Mouse (Mus musculus) liver, embryonic 12.5 days (tissue): ENCODE data around the gene Mei1. TPM values are rescaled to one million over a fixed set of nuclear protein-coding genes. Genes with fewer than 3 reads are reported as not detected.

Experiments used
- ATAC-seq: fragments of 200-750 bp; cut with Nextera tagmentation; 2 replicates; pipeline ENCODE4 v1.8.0; 2017; ENCODE audit warnings: moderate number of reproducible peaks, mild to moderate bottlenecking, moderate library complexity
- H3K27ac ChIP-seq: fragments of 300-500 bp; sonication (generic); 2 replicates; pipeline ENCODE4 v1.5.1; 2016; ENCODE audit warnings: mild to moderate bottlenecking
- H3K27me3 ChIP-seq: fragments of 300-500 bp; sonication (generic); replicated peaks from 2 replicates; pipeline ENCODE4 v1.6.1; 2016; ENCODE audit warnings: mild to moderate bottlenecking, moderate library complexity
- H3K36me3 ChIP-seq: fragments of 300-500 bp; sonication (generic); 2 replicates; pipeline ENCODE4 v1.6.1; 2016; ENCODE audit warnings: mild to moderate bottlenecking, moderate library complexity
- H3K4me1 ChIP-seq: fragments of 300-500 bp; sonication (generic); 2 replicates; pipeline ENCODE4 v1.6.1; 2016
- H3K4me2 ChIP-seq: fragments of 300-500 bp; sonication (generic); 2 replicates; pipeline ENCODE4 v1.6.1; 2016; ENCODE audit warnings: mild to moderate bottlenecking, moderate library complexity
- H3K4me3 ChIP-seq: fragments of 300-500 bp; sonication (generic); 2 replicates; pipeline ENCODE4 v1.5.1; 2016; ENCODE audit warnings: mild to moderate bottlenecking, moderate library complexity
- H3K9ac ChIP-seq: fragments of 300-500 bp; sonication (generic); 2 replicates; pipeline ENCODE4 v1.6.1; 2016; ENCODE audit warnings: mild to moderate bottlenecking, moderate library complexity
- H3K9me3 ChIP-seq: fragments of 300-500 bp; sonication (generic); replicated peaks from 2 replicates; pipeline ENCODE4 v1.6.1; 2016; ENCODE audit warnings: mild to moderate bottlenecking, moderate library complexity
- WGBS: fragments of 180-500 bp; shearing (Covaris S2); methylation state at CpG from one replicate; pipeline ENCODE4 v1.1.7; 2016; ENCODE audit not compliant: insufficient replicate concordance; 5-methylcytosine and 5-hydroxymethylcytosine counted together
- polyA plus RNA-seq: library from polyadenylated mRNA; unstranded; fragments of >200 nt; fragmentation: Nextera tagmentation; extraction: Ambion mirVana; gene quantifications from 2 replicates; pipeline ENCODE4 v1.2.1, GENCODE M21; 2016

The Mei1 gene
- polyA plus RNA-seq, 1 experiment from 2014 or later, result not detected

- Histone ChIP-seq H3K27ac (peak within 1 kb of the TSS; percentile 90), H3K4me2 (peak within 1 kb of the TSS; percentile 86), H3K9ac (peak within 1 kb of the TSS; percentile 96), H3K9me3 (no peaks in the 10 kb centered on the region), H3K4me3 (peak within 1 kb of the TSS; percentile 98), H3K4me1 (peaks cover 36% of the 10 kb centered on the region), H3K36me3 (peaks cover 21% of the 10 kb centered on the region), H3K27me3 (peaks cover 34% of the 10 kb centered on the region)
- peak; percentile 83 for ATAC-seq
- WGBS, result 1% methylated on average over 74 of the region's 74 CpGs
Observed at GRCm38 (mm10) chr15:82047080-82047883, 22.5 kb upstream of the Mei1 start, which contains the start of gene Snu13. Gene Snu13 (minus strand): TSS chr15:82047598.

GRCm38 (mm10) chr15:82052544-82052943 is 17.3 kb upstream of the Mei1 start:
- no peak for ATAC-seq
- Histone ChIP-seq H3K27me3 (peaks cover 45% of the 10 kb centered on the region), H3K27ac (no peak overlapping the region), H3K4me2 (no peak overlapping the region), H3K4me1 (peaks cover 7% of the 10 kb centered on the region; the same call in 1 of the 2 replicates), H3K4me3 (no peak overlapping the region), H3K9me3 (no peaks in the 10 kb centered on the region), H3K9ac (no peak overlapping the region), H3K36me3 (no peaks in the 10 kb centered on the region)
- WGBS, result 54% methylated on average over 5 of the region's 5 CpGs

GRCm38 (mm10) chr15:82058719-82059201 is 11.0 kb upstream of the Mei1 start, which contains the start of gene 4930407I10Rik:
Gene 4930407I10Rik (plus strand): TSS chr15:82059151.
- peaks cover 52% of the 10 kb centered on the region for H3K27me3 ChIP-seq
- 52% methylated on average over 1 of the region's 1 CpGs for WGBS
- no peak for ATAC-seq

GRCm38 (mm10) chr15:82063909-82064308 is 5.9 kb upstream of the Mei1 start:
- Histone ChIP-seq H3K4me1 (no peaks in the 10 kb centered on the region), H3K9ac (no peak overlapping the region), H3K4me3 (no peak overlapping the region), H3K4me2 (no peak overlapping the region), H3K36me3 (no peaks in the 10 kb centered on the region), H3K27ac (no peak overlapping the region), H3K9me3 (no peaks in the 10 kb centered on the region), H3K27me3 (peaks cover 90% of the 10 kb centered on the region)
- ATAC-seq, result no peak
- WGBS, result 60% methylated on average over 14 of the region's 14 CpGs

More at GRCm38 (mm10) chr15:82058719-82059201, 11.0 kb upstream of the Mei1 start, which contains the start of gene 4930407I10Rik:
- no peaks in the 10 kb centered on the region for H3K9me3 ChIP-seq
- H3K27ac ChIP-seq, result no peak within 1 kb of the TSS
- no peak within 1 kb of the TSS for H3K9ac ChIP-seq
- no peaks in the 10 kb centered on the region for H3K4me1 ChIP-seq
- no peaks in the 10 kb centered on the region for H3K36me3 ChIP-seq
- H3K4me3 ChIP-seq, result no peak within 1 kb of the TSS
- H3K4me2 ChIP-seq, result no peak within 1 kb of the TSS

GRCm38 (mm10) chr15:82065511-82065910 is 4.3 kb upstream of the Mei1 start:
- WGBS, result 11% methylated on average over 7 of the region's 7 CpGs
- Histone ChIP-seq H3K4me1 (no peaks in the 10 kb centered on the region), H3K9ac (no peak overlapping the region), H3K27me3 (peaks cover 94% of the 10 kb centered on the region), H3K9me3 (no peaks in the 10 kb centered on the region), H3K36me3 (no peaks in the 10 kb centered on the region), H3K4me2 (no peak overlapping the region), H3K4me3 (no peak overlapping the region), H3K27ac (no peak overlapping the region)
- no peak for ATAC-seq

GRCm38 (mm10) chr15:82071816-82072469 is 2.1 kb downstream of the Mei1 start:
- H3K9me3 ChIP-seq, result no peaks in the 10 kb centered on the region
- H3K4me1 ChIP-seq, result no peaks in the 10 kb centered on the region
- no peak overlapping the region for H3K27ac ChIP-seq
- 79% methylated on average over 26 of the region's 26 CpGs for WGBS
- H3K4me3 ChIP-seq, result no peak overlapping the region
- H3K27me3 ChIP-seq, result peaks cover 69% of the 10 kb centered on the region
- H3K9ac ChIP-seq, result no peak overlapping the region
- no peaks in the 10 kb centered on the region for H3K36me3 ChIP-seq
- no peak overlapping the region for H3K4me2 ChIP-seq
- ATAC-seq, result no peak

GRCm38 (mm10) chr15:82073490-82073889 is 3.7 kb downstream of the Mei1 start:
- Histone ChIP-seq H3K36me3 (no peaks in the 10 kb centered on the region), H3K27ac (no peak overlapping the region), H3K9ac (no peak overlapping the region), H3K27me3 (peaks cover 59% of the 10 kb centered on the region), H3K9me3 (no peaks in the 10 kb centered on the region), H3K4me2 (no peak overlapping the region), H3K4me1 (no peaks in the 10 kb centered on the region), H3K4me3 (no peak overlapping the region)
- WGBS, result 66% methylated on average over 7 of the region's 7 CpGs
- ATAC-seq, result no peak

GRCm38 (mm10) chr15:82079883-82080282 is 10.1 kb downstream of the Mei1 start:
- H3K4me1 ChIP-seq, result no peaks in the 10 kb centered on the region
- no peak overlapping the region for H3K9ac ChIP-seq
- no peak overlapping the region for H3K4me2 ChIP-seq
- ATAC-seq, result no peak
- no peak overlapping the region for H3K4me3 ChIP-seq
- no peaks in the 10 kb centered on the region for H3K36me3 ChIP-seq
- H3K27me3 ChIP-seq, result peaks cover 48% of the 10 kb centered on the region
- no peak overlapping the region for H3K27ac ChIP-seq
- no peaks in the 10 kb centered on the region for H3K9me3 ChIP-seq
- WGBS, result 49% methylated on average over 10 of the region's 10 CpGs

- Histone ChIP-seq H3K9ac (no peak overlapping the region), H3K27me3 (peaks cover 55% of the 10 kb centered on the region), H3K4me3 (no peak overlapping the region), H3K9me3 (no peaks in the 10 kb centered on the region), H3K36me3 (no peaks in the 10 kb centered on the region), H3K4me2 (no peak overlapping the region), H3K27ac (no peak overlapping the region), H3K4me1 (no peaks in the 10 kb centered on the region)
- 31% methylated on average over 7 of the region's 7 CpGs for WGBS
- no peak for ATAC-seq
Observed at GRCm38 (mm10) chr15:82081161-82081560, 11.4 kb downstream of the Mei1 start.

GRCm38 (mm10) chr15:82085606-82086005 is 15.8 kb downstream of the Mei1 start:
- H3K9ac ChIP-seq, result no peak overlapping the region
- H3K9me3 ChIP-seq, result no peaks in the 10 kb centered on the region
- no peaks in the 10 kb centered on the region for H3K4me1 ChIP-seq
- H3K27ac ChIP-seq, result no peak overlapping the region
- no peak overlapping the region for H3K4me3 ChIP-seq
- no peak for ATAC-seq
- H3K4me2 ChIP-seq, result no peak overlapping the region
- 70% methylated on average over 9 of the region's 9 CpGs for WGBS
- H3K27me3 ChIP-seq, result peaks cover 76% of the 10 kb centered on the region
- no peaks in the 10 kb centered on the region for H3K36me3 ChIP-seq

GRCm38 (mm10) chr15:82086131-82086530 is 16.3 kb downstream of the Mei1 start:
- Histone ChIP-seq H3K4me1 (no peaks in the 10 kb centered on the region), H3K36me3 (no peaks in the 10 kb centered on the region), H3K27ac (no peak overlapping the region), H3K9ac (no peak overlapping the region), H3K27me3 (peaks cover 74% of the 10 kb centered on the region), H3K4me2 (no peak overlapping the region), H3K4me3 (no peak overlapping the region), H3K9me3 (no peaks in the 10 kb centered on the region)
- ATAC-seq, result no peak
- WGBS, result 69% methylated on average over 12 of the region's 12 CpGs

- Histone ChIP-seq H3K27ac (no peak overlapping the region), H3K9ac (no peak overlapping the region), H3K9me3 (no peaks in the 10 kb centered on the region), H3K4me1 (no peaks in the 10 kb centered on the region), H3K4me2 (no peak overlapping the region), H3K36me3 (no peaks in the 10 kb centered on the region), H3K27me3 (peaks cover 78% of the 10 kb centered on the region), H3K4me3 (no peak overlapping the region)
- 13% methylated on average over 10 of the region's 10 CpGs for WGBS
- no peak for ATAC-seq
Observed at GRCm38 (mm10) chr15:82087266-82087665, 17.5 kb downstream of the Mei1 start.
